In genomic region chr6:89466053-89466708, GRCm38 (mm10) we compare ENCODE assay signal across 16 mouse cellular contexts.
A peak's percentile ranks its signal among the peaks of the same experiment; 100 is the strongest.
DNase-seq lines count a peak whose midpoint lies in the region; ATAC-seq and TF ChIP-seq lines count a peak whose summit lies in the region.
"Had no signal": no experiment of that assay in that cellular context is flagged by ENCODE, and none has a peak within 500 bp of the region (broad histone marks: within the 10 kb centered on the region; RNA-seq: fewer than 3 reads in every experiment).

No protein-coding gene starts in this region.

- WGBS in forebrain, postnatal 0 days, result 48% methylated on average over 12 of the region's 12 CpGs
- WGBS in forebrain, embryonic 10.5 days, result 84% methylated on average over 12 of the region's 12 CpGs
- 54% methylated on average over 12 of the region's 12 CpGs for WGBS in midbrain, postnatal 0 days
- WGBS in lung, postnatal 0 days, result 62% methylated on average over 12 of the region's 12 CpGs

- no peak for TF ChIP-seq CTCF in forebrain, postnatal 0 days (IDR thresholded peaks at IDR 0.05; ENCODE audit: low read depth)
- TF ChIP-seq CTCF in midbrain, postnatal 0 days (IDR thresholded peaks at IDR 0.05), result no peak
- no peak for TF ChIP-seq CTCF in lung, postnatal 0 days (IDR thresholded peaks at IDR 0.05)

- intact Hi-C loops in left cerebral cortex, postnatal 4 days (cut with DNase I), result loop anchor here (5.0 kb wide), 1 partner anchor 99 kb away; no protein-coding TSS in a partner anchor

- H3K4me1 ChIP-seq in forebrain, postnatal 0 days (ENCODE audit: insufficient read depth), result 0 out of 2 replicates have a peak, but pooled peaks cover 6% of the 10 kb centered on the region
- no peaks in the 10 kb centered on the region for H3K4me1 ChIP-seq in forebrain, embryonic 10.5 days
- H3K4me1 ChIP-seq in midbrain, postnatal 0 days (ENCODE audit: insufficient read depth, low read length), result peaks cover 5% of the 10 kb centered on the region; the same call in 1 of the 2 replicates
- H3K4me1 ChIP-seq in lung, postnatal 0 days (ENCODE audit: insufficient read depth, low read depth, low read length), result peaks cover 20% of the 10 kb centered on the region; the same call in 1 of the 2 replicates
- H3K4me1 ChIP-seq: liver, embryonic 15.5 days had no signal

- H3K9ac ChIP-seq in forebrain, postnatal 0 days, result no peak overlapping the region
- 0 out of 2 replicates have a peak overlapping the region, but pooled peaks have one; percentile 19 for H3K9ac ChIP-seq in midbrain, postnatal 0 days (replicated peaks; ENCODE audit: low read length, poor library complexity, severe bottlenecking)
- H3K9ac ChIP-seq in lung, postnatal 0 days (replicated peaks; ENCODE audit: low read depth), result no peak overlapping the region
- H3K9ac ChIP-seq: liver, embryonic 15.5 days had no signal

- H3K4me2 ChIP-seq in forebrain, postnatal 0 days (ENCODE audit: low read depth), result no peak overlapping the region
- no peak overlapping the region for H3K4me2 ChIP-seq in midbrain, postnatal 0 days (ENCODE audit: low read depth, low read length, poor library complexity, severe bottlenecking)
- H3K4me2 ChIP-seq in lung, postnatal 0 days (replicated peaks; ENCODE audit: low read depth, low read length), result no peak overlapping the region
- H3K4me2 ChIP-seq: liver, embryonic 15.5 days had no signal

- H3K27ac ChIP-seq in forebrain, postnatal 0 days (ENCODE audit: low read depth, low read length), result peak overlapping the region; percentile 70
- no peak overlapping the region for H3K27ac ChIP-seq in forebrain, embryonic 10.5 days
- H3K27ac ChIP-seq in midbrain, postnatal 0 days (ENCODE audit: low read depth, low read length), result peak overlapping the region; percentile 71
- no peak overlapping the region for H3K27ac ChIP-seq in lung, postnatal 0 days (ENCODE audit: low read length)
- H3K27ac ChIP-seq: gastrocnemius, adult 2 months; liver, embryonic 15.5 days; macrophage had no signal

- no peaks in the 10 kb centered on the region for H3K9me3 ChIP-seq in forebrain, postnatal 0 days (ENCODE audit: low read length)
- no peaks in the 10 kb centered on the region for H3K9me3 ChIP-seq in forebrain, embryonic 10.5 days
- no peaks in the 10 kb centered on the region for H3K9me3 ChIP-seq in midbrain, postnatal 0 days (ENCODE audit: low read length)
- no peaks in the 10 kb centered on the region for H3K9me3 ChIP-seq in lung, postnatal 0 days (ENCODE audit: low read length)
- H3K9me3 ChIP-seq: G1E; liver, embryonic 15.5 days had no signal

- DNase-seq in forebrain, postnatal 0 days, result peak; percentile 61
- DNase-seq in forebrain, embryonic 10.5 days (ENCODE audit: extremely low spot score, low spot score), result no peak
- peak; percentile 37 for DNase-seq in left cerebral cortex, postnatal 4 days
- DNase-seq in left cerebral cortex, adult 9 months (ENCODE audit: low spot score in 2 of 2), result no peak
- peak; percentile 94 for DNase-seq in cerebellum, adult 9-10 months
- peak; percentile 52 for DNase-seq in midbrain, postnatal 0 days (ENCODE audit: low spot score)
- DNase-seq in lung, postnatal 0 days (ENCODE audit: low spot score), result no peak
- DNase-seq: adrenal gland, postnatal 36 days; gastrocnemius, adult 2 months; heart, postnatal 36 days; kidney, adult 18-20 months had no signal

- H3K4me3 ChIP-seq in forebrain, postnatal 0 days (ENCODE audit: low read depth, low read length), result no peak overlapping the region
- H3K4me3 ChIP-seq in forebrain, embryonic 10.5 days, result no peak overlapping the region
- no peak overlapping the region for H3K4me3 ChIP-seq in midbrain, postnatal 0 days (ENCODE audit: low read depth, low read length)
- H3K4me3 ChIP-seq in lung, postnatal 0 days (ENCODE audit: low read depth, low read length), result no peak overlapping the region
- H3K4me3 ChIP-seq: gastrocnemius, adult 2 months; liver, embryonic 15.5 days; myocyte had no signal

- H3K27me3 ChIP-seq in forebrain, postnatal 0 days (ENCODE audit: insufficient read depth, low read length), result no peaks in the 10 kb centered on the region
- no peaks in the 10 kb centered on the region for H3K27me3 ChIP-seq in forebrain, embryonic 10.5 days (ENCODE audit: poor library complexity, severe bottlenecking)
- H3K27me3 ChIP-seq in midbrain, postnatal 0 days (ENCODE audit: insufficient read depth, low read length), result no peaks in the 10 kb centered on the region
- no peaks in the 10 kb centered on the region for H3K27me3 ChIP-seq in lung, postnatal 0 days (replicated peaks; ENCODE audit: insufficient read depth, low read length)
- H3K27me3 ChIP-seq: liver, embryonic 15.5 days had no signal

- TF ChIP-seq EP300 in lung, postnatal 0 days (IDR thresholded peaks at IDR 0.05), result no peak

- ATAC-seq in forebrain, postnatal 0 days, result peak; percentile 67
- peak; percentile 71; the same call in 1 of the 2 replicates for ATAC-seq in midbrain, postnatal 0 days (ENCODE audit: low FRiP score)
- no peak for ATAC-seq in lung, postnatal 0 days
- no peak for ATAC-seq in monocyte, adult 5-6 weeks (replicated peaks; ENCODE audit: insufficient number of reproducible peaks, low FRiP score, low TSS enrichment, poor library complexity, severe bottlenecking)

- no peaks in the 10 kb centered on the region for H3K36me3 ChIP-seq in forebrain, postnatal 0 days (ENCODE audit: insufficient read depth)
- H3K36me3 ChIP-seq in forebrain, embryonic 10.5 days (replicated peaks), result no peaks in the 10 kb centered on the region
- H3K36me3 ChIP-seq in midbrain, postnatal 0 days (ENCODE audit: insufficient read depth, low read length), result no peaks in the 10 kb centered on the region
- H3K36me3 ChIP-seq in lung, postnatal 0 days (ENCODE audit: insufficient read depth, low read length), result no peaks in the 10 kb centered on the region
- H3K36me3 ChIP-seq: G1E; liver, embryonic 15.5 days had no signal

Comparison
In these comparisons a context has a peak if more than half of its experiments do, and no peak if none do; other contexts are left out.
1. DNase-seq: peak in forebrain, postnatal 0 days (single experiment), left cerebral cortex, postnatal 4 days (single experiment), cerebellum, adult 9-10 months (single experiment) and midbrain, postnatal 0 days (single experiment); none in forebrain, embryonic 10.5 days (single experiment), left cerebral cortex, adult 9 months (0 of 2) and lung, postnatal 0 days (single experiment).
2. H3K27ac ChIP-seq: peak in forebrain, postnatal 0 days (single experiment) and midbrain, postnatal 0 days (single experiment); none in forebrain, embryonic 10.5 days (single experiment) and lung, postnatal 0 days (single experiment).
3. ATAC-seq: peak in forebrain, postnatal 0 days (single experiment) and midbrain, postnatal 0 days (single experiment); none in lung, postnatal 0 days (single experiment) and monocyte, adult 5-6 weeks (single experiment).